Mouse (Mus musculus): ENCODE data around the gene Slc39a3. TPM values are rescaled to one million over a fixed set of nuclear protein-coding genes. Genes with fewer than 3 reads are reported as not detected.
A peak's percentile ranks its signal among the peaks of the same experiment; 100 is the strongest.

Gene Slc39a3
- polyA plus RNA-seq, 1 experiment from 2014 or later = 14.5 TPM

DNA sequence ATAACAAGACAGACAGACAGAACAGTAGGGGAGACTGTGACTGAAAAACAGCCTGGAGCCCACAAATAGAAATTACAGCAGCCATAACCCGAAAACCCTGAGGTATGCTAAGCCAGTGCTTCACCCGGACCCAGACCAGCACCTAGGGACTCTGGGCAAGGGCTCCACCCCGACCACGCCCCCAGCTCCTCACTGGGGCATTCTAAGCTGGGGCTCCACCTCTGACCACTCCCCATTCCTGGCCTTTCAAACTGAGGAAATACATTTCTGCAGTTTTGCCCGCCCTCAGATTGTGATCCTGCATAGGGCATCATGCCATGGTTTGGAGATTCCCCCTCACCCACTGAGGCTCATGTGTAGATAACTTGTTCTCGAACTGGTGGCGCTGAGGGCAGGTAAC is 30.0 kb downstream of the Slc39a3 start:
- ATAC-seq (ENCODE audit: insufficient read depth, low FRiP score, low TSS enrichment) (no peak), DNase-seq (ENCODE audit: low spot score) (no peak)
- Histone ChIP-seq H3K27ac (ENCODE audit: low read depth, low read length) (no peak overlapping the region), H3K9ac (ENCODE audit: low read length) (no peak overlapping the region), H3K4me3 (ENCODE audit: low read depth, low read length) (no peak overlapping the region), H3K4me2 (ENCODE audit: low read depth) (no peak overlapping the region), H3K36me3 (ENCODE audit: control insufficient read depth, insufficient read depth, low read length) (no peaks in the 10 kb centered on the region), H3K9me3 (ENCODE audit: control insufficient read depth, low read length) (no peaks in the 10 kb centered on the region), H3K4me1 (ENCODE audit: control insufficient read depth, insufficient read depth, low read length) (no peaks in the 10 kb centered on the region), H3K27me3 (ENCODE audit: control insufficient read depth, insufficient read depth, low read length) (no peaks in the 10 kb centered on the region)
- 39% methylated on average over 7 of the region's 7 CpGs for WGBS

- WGBS = 89% methylated on average over 7 of the region's 7 CpGs
- Histone ChIP-seq H3K4me2 (ENCODE audit: low read depth) (no peak overlapping the region), H3K4me3 (ENCODE audit: low read depth, low read length) (no peak overlapping the region), H3K9me3 (ENCODE audit: control insufficient read depth, low read length) (no peaks in the 10 kb centered on the region), H3K27ac (ENCODE audit: low read depth, low read length) (no peak overlapping the region), H3K9ac (ENCODE audit: low read length) (no peak overlapping the region), H3K27me3 (ENCODE audit: control insufficient read depth, insufficient read depth, low read length) (no peaks in the 10 kb centered on the region), H3K36me3 (ENCODE audit: control insufficient read depth, insufficient read depth, low read length) (no peaks in the 10 kb centered on the region), H3K4me1 (ENCODE audit: control insufficient read depth, insufficient read depth, low read length) (no peaks in the 10 kb centered on the region)
- ATAC-seq (ENCODE audit: insufficient read depth, low FRiP score, low TSS enrichment) (no peak), DNase-seq (ENCODE audit: low spot score) (no peak)
Observed at GRCm38 (mm10) chr10:81006005-81006677, 31.1 kb downstream of the Slc39a3 start.

- no peak for ATAC-seq (ENCODE audit: insufficient read depth, low FRiP score, low TSS enrichment)
- Histone ChIP-seq H3K4me3 (ENCODE audit: low read depth, low read length) (no peak overlapping the region), H3K27me3 (ENCODE audit: control insufficient read depth, insufficient read depth, low read length) (no peaks in the 10 kb centered on the region), H3K9ac (ENCODE audit: low read length) (0 out of 2 replicates have a peak overlapping the region, but pooled peaks have one; percentile 23), H3K27ac (ENCODE audit: low read depth, low read length) (no peak overlapping the region), H3K4me1 (ENCODE audit: control insufficient read depth, insufficient read depth, low read length) (no peaks in the 10 kb centered on the region), H3K9me3 (ENCODE audit: control insufficient read depth, low read length) (no peaks in the 10 kb centered on the region; the same call in 1 of the 2 replicates), H3K36me3 (ENCODE audit: control insufficient read depth, insufficient read depth, low read length) (no peaks in the 10 kb centered on the region), H3K4me2 (ENCODE audit: low read depth) (no peak overlapping the region)
- WGBS = 64% methylated on average over 10 of the region's 10 CpGs
- DNase-seq (ENCODE audit: low spot score) = no peak
Observed at GRCm38 (mm10) chr10:81001161-81001560, 36.1 kb downstream of the Slc39a3 start.

GRCm38 (mm10) chr10:81000197-81001062 is 36.8 kb downstream of the Slc39a3 start:
- Histone ChIP-seq H3K4me1 (ENCODE audit: control insufficient read depth, insufficient read depth, low read length) (no peaks in the 10 kb centered on the region), H3K4me2 (ENCODE audit: low read depth) (no peak overlapping the region), H3K9me3 (ENCODE audit: control insufficient read depth, low read length) (no peaks in the 10 kb centered on the region; the same call in 1 of the 2 replicates), H3K4me3 (ENCODE audit: low read depth, low read length) (no peak overlapping the region), H3K27me3 (ENCODE audit: control insufficient read depth, insufficient read depth, low read length) (no peaks in the 10 kb centered on the region), H3K9ac (ENCODE audit: low read length) (no peak overlapping the region), H3K27ac (ENCODE audit: low read depth, low read length) (no peak overlapping the region), H3K36me3 (ENCODE audit: control insufficient read depth, insufficient read depth, low read length) (no peaks in the 10 kb centered on the region)
- 49% methylated on average over 28 of the region's 28 CpGs for WGBS
- no peak for DNase-seq (ENCODE audit: low spot score)
- ATAC-seq (ENCODE audit: insufficient read depth, low FRiP score, low TSS enrichment) = no peak

GRCm38 (mm10) chr10:80999362-81000196 is 37.6 kb downstream of the Slc39a3 start:
- peak; percentile 73 for ATAC-seq (ENCODE audit: insufficient read depth, low FRiP score, low TSS enrichment)
- Histone ChIP-seq H3K36me3 (ENCODE audit: control insufficient read depth, insufficient read depth, low read length) (no peaks in the 10 kb centered on the region), H3K4me2 (ENCODE audit: low read depth) (no peak overlapping the region), H3K4me1 (ENCODE audit: control insufficient read depth, insufficient read depth, low read length) (no peaks in the 10 kb centered on the region), H3K9ac (ENCODE audit: low read length) (no peak overlapping the region), H3K4me3 (ENCODE audit: low read depth, low read length) (no peak overlapping the region), H3K27me3 (ENCODE audit: control insufficient read depth, insufficient read depth, low read length) (no peaks in the 10 kb centered on the region), H3K9me3 (ENCODE audit: control insufficient read depth, low read length) (no peaks in the 10 kb centered on the region; the same call in 1 of the 2 replicates), H3K27ac (ENCODE audit: low read depth, low read length) (no peak overlapping the region)
- 32% methylated on average over 35 of the region's 37 CpGs for WGBS
- DNase-seq (ENCODE audit: low spot score) = peak; percentile 89

DNA sequence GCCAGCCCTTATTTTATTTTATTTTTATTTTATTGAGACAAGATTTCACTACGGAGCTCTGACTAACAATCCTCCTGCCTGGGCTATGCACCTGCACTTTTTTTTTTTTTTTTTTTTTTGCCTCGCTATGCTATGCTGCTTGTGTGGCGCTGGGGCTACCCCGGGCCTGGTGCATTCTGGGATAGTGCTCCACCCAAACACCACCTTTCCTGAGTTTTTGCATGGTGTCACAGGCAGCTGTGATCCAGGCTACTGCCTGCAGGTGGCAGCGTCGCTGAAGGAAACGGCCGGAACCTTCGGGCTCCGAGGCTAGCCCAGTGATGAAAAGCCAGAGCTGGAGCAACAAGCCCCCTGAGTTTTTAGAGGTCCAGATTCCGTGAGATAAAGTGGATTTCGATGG is 38.4 kb downstream of the Slc39a3 start:
- Histone ChIP-seq H3K9me3 (ENCODE audit: control insufficient read depth, low read length) (no peaks in the 10 kb centered on the region; the same call in 1 of the 2 replicates), H3K27ac (ENCODE audit: low read depth, low read length) (no peak overlapping the region), H3K36me3 (ENCODE audit: control insufficient read depth, insufficient read depth, low read length) (no peaks in the 10 kb centered on the region), H3K4me3 (ENCODE audit: low read depth, low read length) (no peak overlapping the region), H3K27me3 (ENCODE audit: control insufficient read depth, insufficient read depth, low read length) (no peaks in the 10 kb centered on the region), H3K4me2 (ENCODE audit: low read depth) (no peak overlapping the region), H3K4me1 (ENCODE audit: control insufficient read depth, insufficient read depth, low read length) (no peaks in the 10 kb centered on the region), H3K9ac (ENCODE audit: low read length) (no peak overlapping the region)
- ATAC-seq (ENCODE audit: insufficient read depth, low FRiP score, low TSS enrichment) (no peak), DNase-seq (ENCODE audit: low spot score) (peak; percentile 77)
- 19% methylated on average over 12 of the region's 12 CpGs for WGBS

DNA sequence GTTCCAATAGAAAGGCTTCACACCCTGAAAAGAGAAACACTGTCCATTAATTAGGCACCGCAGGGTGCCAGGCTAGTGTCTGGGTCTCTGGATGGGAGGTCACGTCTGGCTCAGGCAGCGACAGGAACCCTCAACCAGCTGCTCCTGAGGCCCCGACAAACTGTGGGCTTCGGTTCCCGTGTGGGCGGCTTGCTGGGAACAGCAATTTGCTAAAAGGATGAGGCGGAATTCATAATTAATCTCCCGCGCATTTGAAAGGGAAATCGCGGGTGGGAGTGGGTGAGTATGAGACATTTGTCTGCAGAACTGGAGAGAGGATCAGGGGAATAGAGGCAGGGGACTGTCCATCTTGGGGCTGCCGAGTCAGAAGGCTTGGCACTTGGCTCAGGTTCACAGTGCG is 39.2 kb downstream of the Slc39a3 start:
- Histone ChIP-seq H3K27ac (ENCODE audit: low read depth, low read length) (no peak overlapping the region), H3K27me3 (ENCODE audit: control insufficient read depth, insufficient read depth, low read length) (no peaks in the 10 kb centered on the region), H3K9me3 (ENCODE audit: control insufficient read depth, low read length) (no peaks in the 10 kb centered on the region; the same call in 1 of the 2 replicates), H3K9ac (ENCODE audit: low read length) (no peak overlapping the region), H3K4me3 (ENCODE audit: low read depth, low read length) (no peak overlapping the region), H3K4me2 (ENCODE audit: low read depth) (no peak overlapping the region), H3K36me3 (ENCODE audit: control insufficient read depth, insufficient read depth, low read length) (no peaks in the 10 kb centered on the region), H3K4me1 (ENCODE audit: control insufficient read depth, insufficient read depth, low read length) (no peaks in the 10 kb centered on the region)
- 44% methylated on average over 14 of the region's 14 CpGs for WGBS
- DNase-seq (ENCODE audit: low spot score) (peak; percentile 31), ATAC-seq (ENCODE audit: insufficient read depth, low FRiP score, low TSS enrichment) (no peak)

GRCm38 (mm10) chr10:80997332-80997731 is 39.9 kb downstream of the Slc39a3 start:
- Histone ChIP-seq H3K9me3 (ENCODE audit: control insufficient read depth, low read length) (no peaks in the 10 kb centered on the region; the same call in 1 of the 2 replicates), H3K36me3 (ENCODE audit: control insufficient read depth, insufficient read depth, low read length) (no peaks in the 10 kb centered on the region), H3K9ac (ENCODE audit: low read length) (no peak overlapping the region), H3K27me3 (ENCODE audit: control insufficient read depth, insufficient read depth, low read length) (no peaks in the 10 kb centered on the region), H3K4me1 (ENCODE audit: control insufficient read depth, insufficient read depth, low read length) (no peaks in the 10 kb centered on the region), H3K4me3 (ENCODE audit: low read depth, low read length) (no peak overlapping the region), H3K4me2 (ENCODE audit: low read depth) (no peak overlapping the region), H3K27ac (ENCODE audit: low read depth, low read length) (no peak overlapping the region)
- ATAC-seq (ENCODE audit: insufficient read depth, low FRiP score, low TSS enrichment) (no peak), DNase-seq (ENCODE audit: low spot score) (no peak)
- WGBS = 88% methylated on average over 8 of the region's 8 CpGs
